Mouse (Mus musculus) forebrain, postnatal 0 days (tissue): ENCODE measurements around the gene Fnbp4. TPM values are rescaled to one million over a fixed set of nuclear protein-coding genes. Genes with fewer than 3 reads are reported as not detected.
"Not testable (repeated sequence)": the region's sequence is repeated elsewhere in the genome, so short reads cannot be mapped to it uniquely, and the experiment has no call there.

Source experiments
- ATAC-seq: fragments of 200-750 bp; cut with Nextera tagmentation; 2 replicates; pipeline ENCODE4 v1.8.0; 2017; ENCODE audit warnings: mild to moderate bottlenecking, moderate library complexity
- DNase-seq: peaks from one replicate; pipeline ENCODE4 v3.0.0-alpha.2; 2015
- H3K27ac ChIP-seq: fragments of 300-500 bp; sonication (generic); 2 replicates; pipeline ENCODE4 v1.5.1; 2014; ENCODE audit warnings: low read depth, mild to moderate bottlenecking, antibody characterized with exemption, low read length, moderate library complexity, mixed read lengths
- H3K27me3 ChIP-seq: fragments of 300-500 bp; sonication (generic); 2 replicates; pipeline ENCODE4 v1.6.1; 2014; ENCODE audit warnings: mild to moderate bottlenecking, low read length, mixed read lengths; ENCODE audit not compliant: insufficient read depth
- H3K36me3 ChIP-seq: fragments of 300-500 bp; sonication (generic); 2 replicates; pipeline ENCODE4 v1.6.1; 2014; ENCODE audit warnings: mild to moderate bottlenecking, moderate library complexity; ENCODE audit not compliant: insufficient read depth
- H3K4me1 ChIP-seq: fragments of 300-500 bp; sonication (generic); 2 replicates; pipeline ENCODE4 v1.6.1; 2014; ENCODE audit warnings: antibody characterized with exemption; ENCODE audit not compliant: insufficient read depth
- H3K4me2 ChIP-seq: fragments of 300-500 bp; sonication (generic); 2 replicates; pipeline ENCODE4 v1.6.1; 2014; ENCODE audit warnings: low read depth, mild to moderate bottlenecking, moderate library complexity
- H3K4me3 ChIP-seq: fragments of 300-500 bp; sonication (generic); 2 replicates; pipeline ENCODE4 v1.5.1; 2014; ENCODE audit warnings: low read depth, low read length, mixed read lengths
- H3K9ac ChIP-seq: fragments of 300-500 bp; sonication (generic); 2 replicates; pipeline ENCODE4 v1.6.1; 2014; ENCODE audit warnings: mild to moderate bottlenecking
- H3K9me3 ChIP-seq: fragments of 300-500 bp; sonication (generic); 2 replicates; pipeline ENCODE4 v1.6.1; 2016; ENCODE audit warnings: low read length
- CTCF ChIP-seq: sonication (generic); IDR thresholded peaks from 2 replicates; pipeline ENCODE4 v1.5.1; 2016; ENCODE audit warnings: antibody characterized with exemption, control low read depth, low read depth
- WGBS: fragments of 180-500 bp; shearing (Covaris S2); extraction: QIAGEN DNeasy Blood & Tissue Kit; methylation state at CpG from one replicate; pipeline ENCODE4 v1.1.7; 2014; 5-methylcytosine and 5-hydroxymethylcytosine counted together
- polyA plus RNA-seq: library from polyadenylated mRNA; unstranded; fragments of >200 nt; fragmentation: Nextera tagmentation; extraction: Ambion mirVana; gene quantifications from 2 replicates; pipeline ENCODE4 v1.2.1, GENCODE M21; 2015
- total RNA-seq: library from RNA; depleted of rRNA; stranded (reverse); fragments of >200 nt; gene quantifications from 2 replicates; pipeline ENCODE4 v1.2.3, GENCODE M21; 2014; rRNA removed

The Fnbp4 gene
- total and polyA plus RNA-seq, 2 experiments from 2014 or later: 48.8 to 98.6 TPM

DNA sequence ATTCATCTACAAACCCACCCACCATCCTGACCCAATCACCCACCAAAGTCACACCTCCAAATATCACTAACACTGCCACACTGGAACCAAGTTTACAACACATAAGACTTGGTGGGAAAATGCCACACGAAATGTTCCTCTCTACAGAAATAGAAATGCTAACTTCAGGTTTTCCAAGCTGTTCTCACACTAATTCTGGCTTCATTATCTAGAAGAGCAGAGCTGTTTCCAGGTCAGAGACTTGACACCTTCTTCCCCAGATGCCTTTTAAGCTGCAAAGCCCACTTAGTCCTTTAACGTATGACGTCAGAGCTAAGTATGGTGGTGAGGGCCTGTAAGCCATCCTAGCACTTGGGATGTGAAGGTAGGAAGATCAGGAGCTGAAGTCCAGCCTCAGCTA is 73.5 kb downstream of the Fnbp4 start:
- H3K9me3 ChIP-seq: no peaks in the 10 kb centered on the region
- H3K4me2 ChIP-seq: no peak overlapping the region
- DNase-seq (no peak), ATAC-seq (no peak)
- H3K4me3 ChIP-seq: no peak overlapping the region
- H3K9ac ChIP-seq: no peak overlapping the region
- H3K36me3 ChIP-seq: no peaks in the 10 kb centered on the region
- no peak overlapping the region for H3K27ac ChIP-seq
- H3K27me3 ChIP-seq: no peaks in the 10 kb centered on the region
- no peaks in the 10 kb centered on the region for H3K4me1 ChIP-seq
- TF ChIP-seq CTCF: no peak
- 84% methylated on average over 3 of the region's 3 CpGs for WGBS

DNA sequence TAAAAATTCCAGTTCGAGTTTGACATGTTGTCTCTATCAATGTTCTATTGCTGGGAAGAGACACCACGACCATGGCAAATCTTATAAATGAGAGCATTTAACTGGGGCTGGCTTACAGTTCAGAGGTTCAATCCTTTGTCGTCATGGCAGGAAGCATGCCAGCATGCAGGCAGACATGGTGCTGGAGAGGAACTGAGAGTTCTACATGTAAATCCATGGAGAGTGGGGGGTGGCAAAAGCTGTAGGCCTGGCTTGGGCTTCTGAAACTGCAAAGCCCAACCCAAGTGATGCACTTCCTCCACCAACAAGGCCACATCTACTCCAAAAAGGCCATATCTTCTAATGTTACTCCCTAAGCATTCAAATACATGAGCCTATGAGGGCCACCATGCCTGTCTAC is 75.7 kb downstream of the Fnbp4 start:
- Histone ChIP-seq H3K4me2 (no peak overlapping the region), H3K36me3 (no peaks in the 10 kb centered on the region), H3K4me1 (no peaks in the 10 kb centered on the region), H3K4me3 (no peak overlapping the region), H3K27me3 (no peaks in the 10 kb centered on the region), H3K27ac (no peak overlapping the region), H3K9ac (no peak overlapping the region), H3K9me3 (no peaks in the 10 kb centered on the region)
- WGBS: 84% methylated on average over 3 of the region's 3 CpGs
- DNase-seq: no peak
- ATAC-seq: no peak
- no peak for TF ChIP-seq CTCF

DNA sequence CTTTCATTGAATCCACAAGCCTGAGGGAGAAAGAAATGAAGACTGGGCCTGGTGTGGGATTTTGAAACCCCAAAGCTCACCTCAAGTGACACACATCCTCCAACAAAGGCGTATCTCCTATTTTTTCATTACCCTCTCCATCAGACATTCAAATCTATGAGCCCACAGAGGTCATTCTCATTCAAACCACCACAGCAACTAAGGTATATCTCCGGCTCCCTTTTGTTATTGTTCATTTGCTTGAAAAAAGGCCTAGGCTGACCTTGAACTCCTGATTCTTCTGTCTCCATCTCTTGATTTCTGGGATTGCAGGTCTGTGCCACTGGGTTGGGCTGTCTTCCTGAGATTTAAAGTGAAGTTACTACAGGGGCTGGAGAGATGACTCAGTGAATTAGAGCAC is 77.8 kb downstream of the Fnbp4 start:
- TF ChIP-seq CTCF: no peak
- Histone ChIP-seq H3K9me3 (no peaks in the 10 kb centered on the region), H3K9ac (no peak overlapping the region), H3K27ac (no peak overlapping the region), H3K27me3 (no peaks in the 10 kb centered on the region), H3K4me2 (no peak overlapping the region), H3K36me3 (no peaks in the 10 kb centered on the region), H3K4me1 (no peaks in the 10 kb centered on the region), H3K4me3 (no peak overlapping the region)
- WGBS: 83% methylated on average over 2 of the region's 2 CpGs
- ATAC-seq (no peak), DNase-seq (no peak)

DNA sequence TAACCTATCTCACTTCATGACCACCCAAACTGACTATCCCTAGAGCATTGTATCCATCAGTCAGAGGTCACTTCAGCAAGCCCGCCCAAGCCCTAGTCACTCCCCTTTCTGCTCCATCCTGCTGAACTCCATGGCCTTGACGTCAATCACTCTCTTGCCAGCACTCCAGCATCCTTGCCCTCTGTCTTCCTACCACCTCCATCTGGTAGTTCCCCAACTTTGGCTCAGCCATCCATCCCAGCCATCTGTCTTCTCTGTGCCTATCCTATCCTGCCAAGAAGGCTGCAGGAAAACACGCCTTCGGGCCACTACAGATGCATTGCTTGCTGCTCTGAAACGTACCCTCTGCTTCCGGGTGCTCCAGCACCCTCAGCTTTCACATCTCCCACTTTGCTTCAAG is 78.6 kb downstream of the Fnbp4 start:
- no peak overlapping the region for H3K4me3 ChIP-seq
- peak; percentile 85 for ATAC-seq
- no peaks in the 10 kb centered on the region for H3K9me3 ChIP-seq
- TF ChIP-seq CTCF: no peak
- H3K27me3 ChIP-seq: no peaks in the 10 kb centered on the region
- DNase-seq: peak; percentile 37
- 62% methylated on average over 6 of the region's 6 CpGs for WGBS
- no peaks in the 10 kb centered on the region for H3K4me1 ChIP-seq
- no peak overlapping the region for H3K9ac ChIP-seq
- no peaks in the 10 kb centered on the region for H3K36me3 ChIP-seq
- no peak overlapping the region for H3K4me2 ChIP-seq
- H3K27ac ChIP-seq: no peak overlapping the region

DNA sequence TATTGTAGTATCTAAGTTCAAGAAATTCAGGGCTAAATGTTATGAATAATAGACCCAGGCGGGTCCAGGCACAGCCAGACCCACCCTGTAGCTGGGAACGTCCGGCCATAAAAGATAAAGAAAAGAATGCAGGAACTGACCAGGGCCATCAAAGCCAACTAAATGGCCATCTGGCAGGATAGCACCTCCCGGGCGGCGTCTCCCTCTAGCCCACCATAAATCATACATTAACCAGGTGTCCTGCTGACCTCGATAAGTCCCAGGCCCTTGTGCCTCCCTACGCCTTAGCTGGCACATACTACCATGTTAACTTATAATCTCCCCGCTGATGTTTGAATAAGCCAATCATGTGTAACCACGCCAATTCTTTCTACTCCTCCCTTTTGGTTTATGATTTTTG is 79.4 kb downstream of the Fnbp4 start:
- not testable (repeated sequence) for H3K9me3 ChIP-seq, H3K9ac ChIP-seq, ATAC-seq, DNase-seq, H3K36me3 ChIP-seq, H3K4me3 ChIP-seq, H3K27ac ChIP-seq, H3K27me3 ChIP-seq, H3K4me2 ChIP-seq, H3K4me1 ChIP-seq
- 90% methylated on average over 10 of the region's 10 CpGs for WGBS

DNA sequence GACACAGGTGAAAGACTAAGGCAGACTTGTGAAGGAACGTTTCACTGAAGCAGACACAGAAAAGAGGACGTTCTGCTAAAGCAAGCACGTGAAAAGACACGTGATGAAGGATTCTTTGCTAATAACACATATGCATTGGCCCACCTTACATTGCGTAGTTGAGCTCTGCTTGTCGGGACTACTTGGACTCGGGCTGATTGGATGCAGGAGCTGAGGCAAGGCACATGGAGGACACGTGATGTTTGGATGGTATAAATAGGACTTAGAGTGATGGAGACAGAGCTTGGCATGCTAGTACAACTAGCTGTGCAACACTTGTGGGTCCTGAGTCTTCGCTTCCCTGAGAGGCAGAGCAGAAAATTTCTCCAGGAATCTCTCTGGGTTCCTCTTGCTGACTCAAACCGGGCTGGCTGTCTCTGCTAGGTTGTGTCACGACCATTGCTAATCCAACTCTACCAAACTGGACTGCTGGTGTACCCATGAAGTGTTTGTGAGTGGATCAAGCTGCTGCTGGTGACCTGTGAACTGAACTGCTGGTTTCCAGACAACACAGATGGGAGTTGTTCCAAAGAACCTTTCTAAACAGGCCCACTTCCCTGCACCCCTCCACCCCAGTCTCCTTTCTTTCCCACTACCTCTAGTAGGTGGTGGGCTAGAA is 80.5 kb downstream of the Fnbp4 start:
- Histone ChIP-seq H3K4me3 (no peak overlapping the region), H3K27ac (no peak overlapping the region), H3K9me3 (no peaks in the 10 kb centered on the region), H3K4me2 (no peak overlapping the region), H3K4me1 (no peaks in the 10 kb centered on the region), H3K9ac (no peak overlapping the region), H3K36me3 (no peaks in the 10 kb centered on the region), H3K27me3 (no peaks in the 10 kb centered on the region)
- DNase-seq (no peak), ATAC-seq (no peak)
- 81% methylated on average over 11 of the region's 11 CpGs for WGBS
- no peak for TF ChIP-seq CTCF

DNA sequence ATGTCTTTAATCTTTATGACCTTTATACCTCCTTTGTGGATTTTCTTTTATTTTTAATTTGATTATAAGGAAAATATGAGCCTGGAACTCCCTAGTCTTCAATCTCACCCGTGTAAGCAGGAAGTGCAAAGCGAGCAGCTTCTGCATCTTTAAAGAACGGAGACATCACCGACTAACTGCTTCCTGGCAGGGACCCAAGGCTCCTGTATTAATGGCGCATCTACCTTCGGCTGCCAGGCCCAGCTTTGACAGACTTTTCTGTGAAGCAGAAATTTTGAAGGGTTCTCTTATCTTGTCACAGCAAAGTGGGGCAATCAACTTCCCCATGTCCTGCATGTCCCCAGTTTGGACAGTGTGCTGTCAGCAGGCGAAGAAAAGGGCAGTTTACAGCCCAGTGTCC is 83.6 kb downstream of the Fnbp4 start:
- Histone ChIP-seq H3K27ac (no peak overlapping the region), H3K9me3 (no peaks in the 10 kb centered on the region), H3K4me1 (no peaks in the 10 kb centered on the region), H3K36me3 (no peaks in the 10 kb centered on the region), H3K4me3 (no peak overlapping the region), H3K27me3 (no peaks in the 10 kb centered on the region), H3K9ac (no peak overlapping the region), H3K4me2 (no peak overlapping the region)
- TF ChIP-seq CTCF: no peak
- DNase-seq (no peak), ATAC-seq (no peak)
- WGBS: 54% methylated on average over 7 of the region's 7 CpGs

Other genes with a start within 250 kb of the Fnbp4 start
- 29.9 and 34.0 TPM in 2 replicates for gene Ptprj, start 164.7 kb upstream of the Fnbp4 start, total RNA-seq
- 2.5 and 3.9 TPM in 2 replicates for gene Ptprj, start 164.7 kb upstream of the Fnbp4 start, polyA plus RNA-seq
- gene Nup160, start 68.2 kb upstream of the Fnbp4 start, total RNA-seq: 21.6 and 22.9 TPM in 2 replicates
- 6.2 and 10.9 TPM in 2 replicates for gene Nup160, start 68.2 kb upstream of the Fnbp4 start, polyA plus RNA-seq
- gene Agbl2, start 37.4 kb downstream of the Fnbp4 start, total RNA-seq: 1.0 and 1.1 TPM in 2 replicates
- gene Agbl2, start 37.4 kb downstream of the Fnbp4 start, polyA plus RNA-seq: 0.58 and 0.77 TPM in 2 replicates
- gene Mtch2, start 101.8 kb downstream of the Fnbp4 start, total RNA-seq: 106 and 120 TPM in 2 replicates
- gene Mtch2, start 101.8 kb downstream of the Fnbp4 start, polyA plus RNA-seq: 222 and 224 TPM in 2 replicates
- 201 and 252 TPM in 2 replicates for gene C1qtnf4, start 140.5 kb downstream of the Fnbp4 start, total RNA-seq
- gene C1qtnf4, start 140.5 kb downstream of the Fnbp4 start, polyA plus RNA-seq: 185 and 189 TPM in 2 replicates
- 49.5 and 59.4 TPM in 2 replicates for gene Kbtbd4, start 159.4 kb downstream of the Fnbp4 start, total RNA-seq
- gene Kbtbd4, start 159.4 kb downstream of the Fnbp4 start, polyA plus RNA-seq: 54.3 and 60.3 TPM in 2 replicates
- 156 and 190 TPM in 2 replicates for gene Ndufs3, start 159.5 kb downstream of the Fnbp4 start, total RNA-seq
- gene Ndufs3, start 159.5 kb downstream of the Fnbp4 start, polyA plus RNA-seq: 248 and 283 TPM in 2 replicates
- gene Celf1, start 195.0 kb downstream of the Fnbp4 start, total RNA-seq: 74.5 and 83.7 TPM in 2 replicates
- gene Celf1, start 195.0 kb downstream of the Fnbp4 start, polyA plus RNA-seq: 56.9 and 72.2 TPM in 2 replicates